In genomic region chr5:116476006-116476405, GRCm38 (mm10) we compare ENCODE assay signal across 8 mouse cellular contexts. TPM values are rescaled to one million over a fixed set of nuclear protein-coding genes. Genes with fewer than 3 reads are reported as not detected.
DNase-seq lines count a peak whose midpoint lies in the region; ATAC-seq and TF ChIP-seq lines count a peak whose summit lies in the region.
"Had no signal": no experiment of that assay in that cellular context is flagged by ENCODE, and none has a peak within 500 bp of the region (broad histone marks: within the 10 kb centered on the region; RNA-seq: fewer than 3 reads in every experiment).

No protein-coding gene starts in this region.

- no peaks in the 10 kb centered on the region; a peak in 2 of 4 replicates for H3K4me1 ChIP-seq in ES-E14 (ENCODE audit: control insufficient read depth in 2 of 2, insufficient read depth in 2 of 2, low read length in 2 of 2, poor library complexity in 1 of 2)
- H3K4me1 ChIP-seq: megakaryocyte, embryonic 14.5 days had no signal

- no peaks in the 10 kb centered on the region for H3K36me3 ChIP-seq in ES-E14 (ENCODE audit: control insufficient read depth, insufficient read depth, low read length, poor library complexity, severe bottlenecking)

- peak in 1 of 2 experiments; percentile 45 for DNase-seq in layer of hippocampus, adult 2 months (ENCODE audit: low spot score in 2 of 2)
- no peak for DNase-seq in layer of hippocampus, adult 9-11 months
- peak; percentile 50 for DNase-seq in ES-E14 (ENCODE audit: low read depth, low spot score)
- DNase-seq in adrenal gland, postnatal 14 days = peak; percentile 60
- DNase-seq in lung, postnatal 25 days (ENCODE audit: low spot score) = peak; percentile 10

- no peaks in the 10 kb centered on the region for H3K9me3 ChIP-seq in ES-E14 (ENCODE audit: control insufficient read depth, insufficient read depth, low read depth, low read length)
- H3K9me3 ChIP-seq: megakaryocyte, embryonic 14.5 days had no signal

- H3K27ac ChIP-seq in layer of hippocampus, adult 2 months = no peak overlapping the region
- H3K27ac ChIP-seq in ES-E14 (ENCODE audit: insufficient read depth, low read depth, low read length, poor library complexity, severe bottlenecking) = no peak overlapping the region

- TF ChIP-seq CTCF in layer of hippocampus, adult 2 months (conservative IDR thresholded peaks at IDR 0.05) = peak; percentile 92

- in situ Hi-C loops in ES-E14 (cut with MboI; ENCODE audit: low sequenced_read_pairs in 2 of 2, unreplicated experiment in 2 of 2) = no loop called here

- peak; percentile 67 for ATAC-seq in granulocyte monocyte progenitor cell, adult 5-6 weeks (replicated peaks; ENCODE audit: poor library complexity, severe bottlenecking)
- ATAC-seq in activated CD4-positive, CD25-positive, alpha-beta regulatory T cell, adult 4 months = no peak

- H3K4me3 ChIP-seq in layer of hippocampus, adult 2 months = no peak overlapping the region
- H3K4me3 ChIP-seq in ES-E14 (ENCODE audit: insufficient read depth in 1 of 2, low read depth in 1 of 2, low read length in 2 of 2, poor library complexity in 1 of 2, severe bottlenecking in 1 of 2) = no peak overlapping the region
- H3K4me3 ChIP-seq: megakaryocyte, embryonic 14.5 days had no signal

- H3K9ac ChIP-seq in ES-E14 (ENCODE audit: insufficient read depth, low read depth, low read length, poor library complexity, severe bottlenecking) = no peak overlapping the region

TF ChIP-seq in ES-E14, 5 proteins besides CTCF, POLR2A, EP300 and RAD21:
- TF ChIP-seq HCFC1 (IDR thresholded peaks at IDR 0.05; ENCODE audit: borderline replicate concordance, insufficient read depth, low read length) = no peak
- peak; percentile 83 for TF ChIP-seq ZNF384 (IDR thresholded peaks at IDR 0.05; ENCODE audit: low read depth, low read length)
- no peak for TF ChIP-seq CHD2 (IDR thresholded peaks at IDR 0.05; ENCODE audit: low read depth, low read length)
- TF ChIP-seq MAFK (IDR thresholded peaks at IDR 0.05; ENCODE audit: insufficient read depth, low read depth, low read length) = no peak
- TF ChIP-seq ZC3H11A (IDR thresholded peaks at IDR 0.05; ENCODE audit: borderline replicate concordance, low read depth, low read length) = peak; percentile 47; the same call in 1 of the 2 replicates

RNA-seq across cellular contexts. Expression of gene Hspb8, which starts 53.3 kb away (rescaled TPM):
- 10 to 100 TPM; 11.8 to 12.5 TPM for total RNA-seq in layer of hippocampus, adult 2 months (2021)
- 11.8 and 29.1 TPM in 2 replicates for total RNA-seq in ES-E14 (2012; rRNA removed)
- 37.7 and 45.9 TPM in 2 replicates for total RNA-seq in adrenal gland, postnatal 14 days (2021)
- not detected in 2 replicates for total RNA-seq in granulocyte monocyte progenitor cell, adult 5-6 weeks (2014; fragmentation: Nextera tagmentation)
- not detected in 2 replicates for total RNA-seq in granulocyte monocyte progenitor cell, adult 5-6 weeks (2017)
- polyA plus RNA-seq in activated CD4-positive, CD25-positive, alpha-beta regulatory T cell, adult 4 months (2017; shearing (Covaris generic)) = not detected

Comparison
In these comparisons a context has a peak if more than half of its experiments do, and no peak if none do; other contexts are left out.
1. RNA of gene Hspb8, which starts 53.3 kb away (total RNA-seq): 37.7 to 45.9 TPM in adrenal gland, postnatal 14 days, 11.8 to 29.1 TPM in ES-E14 and 11.8 to 12.5 TPM in layer of hippocampus, adult 2 months; not detected in granulocyte monocyte progenitor cell, adult 5-6 weeks; every median in the first group is over 10 times any median in the second.